Mouse (Mus musculus) limb, embryonic 14.5 days (tissue): Measurements from ENCODE around the gene Kcnh1. TPM values are rescaled to one million over a fixed set of nuclear protein-coding genes. Genes with fewer than 3 reads are reported as not detected.
A peak's percentile ranks its signal among the peaks of the same experiment; 100 is the strongest.

ENCODE experiments used
- ATAC-seq: fragments of 200-750 bp; cut with Nextera tagmentation; 2 replicates; pipeline ENCODE4 v1.8.0; 2017; ENCODE audit warnings: low read depth, moderate number of reproducible peaks, moderate TSS enrichment; ENCODE audit not compliant: low FRiP score
- DNase-seq: peaks from one replicate; pipeline ENCODE4 v3.0.0-alpha.2; 2015; ENCODE audit warnings: low spot score
- H3K27ac ChIP-seq: fragments of 300-500 bp; sonication (generic); replicated peaks from 2 replicates; pipeline ENCODE4 v1.5.1; 2014; ENCODE audit warnings: low read depth, mild to moderate bottlenecking, low read length, moderate library complexity, mixed read lengths
- H3K27me3 ChIP-seq: fragments of 300-500 bp; sonication (generic); 2 replicates; pipeline ENCODE4 v1.6.1; 2014; ENCODE audit warnings: low read length, mixed read lengths; ENCODE audit not compliant: control insufficient read depth, insufficient read depth
- H3K36me3 ChIP-seq: fragments of 300-500 bp; sonication (generic); 2 replicates; pipeline ENCODE4 v1.6.1; 2014; ENCODE audit warnings: mild to moderate bottlenecking, low read length, moderate library complexity, mixed read lengths; ENCODE audit not compliant: control insufficient read depth, insufficient read depth
- H3K4me1 ChIP-seq: fragments of 300-500 bp; sonication (generic); 2 replicates; pipeline ENCODE4 v1.6.1; 2014; ENCODE audit warnings: antibody characterized with exemption, low read length, mixed read lengths; ENCODE audit not compliant: control insufficient read depth, insufficient read depth
- H3K4me2 ChIP-seq: fragments of 300-500 bp; sonication (generic); replicated peaks from 2 replicates; pipeline ENCODE4 v1.6.1; 2014; ENCODE audit warnings: low read depth, mild to moderate bottlenecking, low read length, moderate library complexity; ENCODE audit not compliant: severe bottlenecking
- H3K4me3 ChIP-seq: fragments of 300-500 bp; sonication (generic); replicated peaks from 2 replicates; pipeline ENCODE4 v1.5.1; 2014; ENCODE audit warnings: low read length
- H3K9ac ChIP-seq: fragments of 300-500 bp; sonication (generic); 2 replicates; pipeline ENCODE4 v1.6.1; 2014; ENCODE audit warnings: mild to moderate bottlenecking, low read depth, low read length, moderate library complexity; ENCODE audit not compliant: severe bottlenecking
- H3K9me3 ChIP-seq: fragments of 300-500 bp; sonication (generic); 2 replicates; pipeline ENCODE4 v1.6.1; 2016; ENCODE audit warnings: low read length; ENCODE audit not compliant: control insufficient read depth
- POLR2A ChIP-seq: fragments of 200-500 bp; IDR thresholded peaks from 2 replicates; pipeline ENCODE4 v1.8.0; 2012; ENCODE audit warnings: inconsistent platforms, mild to moderate bottlenecking, moderate library complexity, borderline replicate concordance; ENCODE audit not compliant: insufficient read depth, insufficient read length; ENCODE audit errors: extremely low read depth
- WGBS: fragments of 180-500 bp; shearing (Covaris S2); extraction: QIAGEN DNeasy Blood & Tissue Kit; methylation state at CpG from one replicate; pipeline ENCODE4 v1.1.7; 2014; 5-methylcytosine and 5-hydroxymethylcytosine counted together
- polyA plus RNA-seq, 2 experiments: library from polyadenylated mRNA; depleted of rRNA in 1 of 2; stranded (reverse) in 1 of 2; unstranded in 1 of 2; fragments of >200 nt; fragmentation: Nextera tagmentation in 1 of 2; extraction: Ambion mirVana in 1 of 2; gene quantifications; 2 replicates each; pipeline versions ENCODE4 v1.2.1 to v1.2.3; 2012 to 2014

Kcnh1 gene
- polyA plus RNA-seq, 2 experiments, result 0.30 to 0.63 TPM

- Histone ChIP-seq H3K9ac (no peak overlapping the region), H3K36me3 (no peaks in the 10 kb centered on the region), H3K4me3 (no peak overlapping the region), H3K27me3 (no peaks in the 10 kb centered on the region), H3K4me1 (no peaks in the 10 kb centered on the region), H3K9me3 (no peaks in the 10 kb centered on the region), H3K4me2 (no peak overlapping the region), H3K27ac (no peak overlapping the region)
- 72% methylated on average over 4 of the region's 4 CpGs for WGBS
- DNase-seq (no peak), ATAC-seq (no peak)
- no peak for TF ChIP-seq POLR2A
These were observed 261.1 kb downstream of the Kcnh1 start for GRCm38 (mm10) chr1:192451722-192452121.

DNA sequence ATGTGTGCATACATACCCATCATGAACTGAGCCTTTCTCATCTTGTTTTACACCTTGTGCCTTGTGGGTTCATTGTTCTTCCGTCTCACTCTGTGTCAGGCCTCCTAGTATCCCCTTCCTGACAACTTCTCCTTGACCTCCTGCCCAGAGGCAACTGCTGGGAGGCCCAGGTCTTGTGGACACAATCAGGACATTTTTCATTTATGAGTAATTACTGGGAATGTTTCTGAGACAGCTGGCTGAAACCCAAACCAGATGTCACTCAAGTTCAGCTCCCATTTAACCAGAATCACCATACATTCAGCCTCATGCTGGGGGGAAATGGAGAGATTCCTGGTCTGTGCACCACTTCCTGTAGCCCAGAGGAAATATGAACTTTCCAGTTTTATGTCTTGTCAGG lies 263.9 kb downstream of the Kcnh1 start:
- Histone ChIP-seq H3K27ac (no peak overlapping the region), H3K4me2 (no peak overlapping the region), H3K4me1 (no peaks in the 10 kb centered on the region), H3K9me3 (no peaks in the 10 kb centered on the region), H3K4me3 (no peak overlapping the region), H3K36me3 (no peaks in the 10 kb centered on the region), H3K9ac (no peak overlapping the region), H3K27me3 (no peaks in the 10 kb centered on the region)
- DNase-seq, result no peak
- WGBS, result 14% methylated on average over 1 of the region's 1 CpGs
- no peak for TF ChIP-seq POLR2A
- no peak for ATAC-seq

GRCm38 (mm10) chr1:192454981-192455380 lies 264.4 kb downstream of the Kcnh1 start:
- WGBS, result 55% methylated on average over 4 of the region's 4 CpGs

DNA sequence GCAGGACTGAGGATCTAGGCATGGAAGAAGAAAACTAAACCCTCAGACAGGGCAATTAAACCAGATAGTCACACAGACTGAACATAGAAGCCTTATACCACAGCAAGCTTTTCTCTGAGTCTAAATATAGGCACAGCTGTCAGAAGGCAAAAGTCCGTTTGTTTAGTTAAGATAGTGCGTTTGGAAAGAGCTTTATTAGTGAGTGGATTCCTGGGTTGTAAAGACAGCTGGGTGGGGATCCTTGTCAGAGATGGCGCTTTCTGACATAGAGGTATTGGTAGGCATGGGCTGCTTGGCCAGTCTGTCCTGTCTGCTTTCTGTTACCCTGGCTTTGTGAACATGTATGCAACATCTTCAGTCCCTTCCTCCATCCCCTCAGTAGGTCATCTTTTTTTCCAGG lies 266.5 kb downstream of the Kcnh1 start:
- Histone ChIP-seq H3K4me1 (no peaks in the 10 kb centered on the region), H3K36me3 (no peaks in the 10 kb centered on the region), H3K4me3 (no peak overlapping the region), H3K9me3 (no peaks in the 10 kb centered on the region), H3K27ac (no peak overlapping the region), H3K4me2 (no peak overlapping the region), H3K27me3 (no peaks in the 10 kb centered on the region), H3K9ac (no peak overlapping the region)
- WGBS, result 70% methylated on average over 3 of the region's 3 CpGs
- ATAC-seq, result no peak
- TF ChIP-seq POLR2A, result no peak
- DNase-seq, result no peak

More at GRCm38 (mm10) chr1:192454981-192455380, 264.4 kb downstream of the Kcnh1 start:
- H3K36me3 ChIP-seq, result no peaks in the 10 kb centered on the region
- H3K4me1 ChIP-seq, result no peaks in the 10 kb centered on the region
- DNase-seq (no peak), ATAC-seq (no peak)
- no peak overlapping the region for H3K4me2 ChIP-seq
- H3K27ac ChIP-seq, result no peak overlapping the region
- H3K4me3 ChIP-seq, result no peak overlapping the region
- H3K9ac ChIP-seq, result no peak overlapping the region
- TF ChIP-seq POLR2A, result no peak
- H3K9me3 ChIP-seq, result no peaks in the 10 kb centered on the region
- H3K27me3 ChIP-seq, result no peaks in the 10 kb centered on the region

DNA sequence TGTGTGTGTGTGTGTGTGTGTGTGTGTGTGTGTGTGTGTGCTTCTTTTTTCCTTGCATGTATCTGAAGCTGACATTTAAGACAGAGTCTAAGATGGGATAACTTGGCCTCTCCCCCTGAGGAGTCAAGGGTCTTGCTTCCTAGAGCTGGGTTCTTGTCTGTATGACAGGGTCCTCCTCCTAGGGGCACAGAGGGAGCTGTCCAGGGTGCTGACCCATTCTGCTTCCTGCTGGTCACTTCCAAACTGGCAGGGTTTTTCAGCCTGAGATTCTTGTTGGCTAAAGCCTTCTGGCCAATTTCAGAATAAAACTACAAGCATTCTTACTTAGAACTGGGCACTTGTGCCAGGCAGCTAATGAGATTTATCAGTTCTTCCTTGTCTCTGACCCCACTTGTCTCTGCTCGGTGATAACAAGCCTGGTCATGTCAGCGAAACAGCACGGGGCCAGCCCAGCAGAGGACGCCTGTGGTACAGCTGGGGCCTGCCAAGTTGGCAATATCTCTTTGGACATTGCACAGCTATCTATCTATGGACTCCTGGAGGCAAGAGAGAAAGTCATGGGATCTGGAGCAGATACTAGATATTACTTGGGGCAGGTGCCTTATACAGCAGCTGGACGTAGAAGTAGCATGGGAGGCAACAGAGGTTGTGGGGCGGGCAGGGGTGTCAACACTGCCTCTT lies 267.1 kb downstream of the Kcnh1 start:
- DNase-seq, result peak; percentile 78
- Histone ChIP-seq H3K27ac (no peak overlapping the region), H3K4me3 (no peak overlapping the region), H3K9ac (no peak overlapping the region), H3K36me3 (no peaks in the 10 kb centered on the region), H3K9me3 (no peaks in the 10 kb centered on the region), H3K4me2 (no peak overlapping the region), H3K27me3 (no peaks in the 10 kb centered on the region), H3K4me1 (no peaks in the 10 kb centered on the region)
- WGBS, result 85% methylated on average over 6 of the region's 6 CpGs
- ATAC-seq, result no peak
- no peak for TF ChIP-seq POLR2A
